Mouse (Mus musculus) megakaryocyte, embryonic 14.5 days (primary cell): ENCODE measurements around the gene Tfap2a.

Experiments
- FLI1 ChIP-seq: IDR thresholded peaks from 2 replicates; pipeline ENCODE4 v1.6.1; 2012; ENCODE audit warnings: low read length, inconsistent platforms, mixed read lengths
- GATA1 ChIP-seq: IDR thresholded peaks from 3 replicates; pipeline ENCODE4 v1.6.1; 2012; ENCODE audit warnings: mixed read lengths, low read length, inconsistent platforms, borderline replicate concordance

DNA sequence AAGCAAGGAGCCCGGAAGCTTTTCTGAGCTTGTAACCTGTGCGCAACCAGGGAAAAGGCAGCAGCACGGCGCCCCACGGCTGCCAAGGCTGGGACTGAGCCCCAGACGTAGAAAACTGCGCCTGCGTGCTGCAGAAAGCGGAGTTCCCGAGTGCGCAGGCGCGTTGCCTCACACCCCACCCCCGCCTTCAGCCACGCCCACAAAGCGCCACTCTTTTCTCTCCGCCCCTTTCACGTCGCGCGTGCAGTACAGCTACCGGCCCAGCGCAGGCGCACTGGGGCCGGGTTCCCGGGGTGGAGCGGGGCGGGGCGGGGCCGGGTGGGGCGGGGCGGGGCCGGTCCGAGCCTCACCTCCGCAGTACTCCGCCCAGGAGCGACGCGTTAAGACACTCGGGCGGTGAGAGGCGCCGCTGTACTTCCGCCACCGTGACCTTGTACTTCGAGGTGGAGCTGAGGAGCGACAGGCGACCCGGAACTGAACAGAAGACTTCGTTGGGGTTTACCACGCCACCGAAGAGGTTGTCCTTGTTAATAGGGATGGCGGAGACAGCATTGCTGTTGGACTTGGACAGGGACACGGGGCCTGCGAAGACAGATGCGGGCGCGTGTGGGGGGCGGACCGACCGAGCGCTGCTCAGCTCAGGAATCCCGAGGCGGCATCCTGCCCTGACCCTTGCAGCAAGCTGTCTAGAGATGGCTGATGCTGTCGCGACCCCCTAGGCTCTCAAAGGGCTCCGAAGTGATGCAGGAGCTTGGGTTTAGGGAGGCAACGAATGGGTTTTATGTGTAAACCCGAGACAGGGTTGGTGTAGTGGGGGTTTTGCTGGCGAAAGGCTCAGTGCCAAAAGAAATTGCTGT, 15.2 kb downstream of the Tfap2a start:
- TF ChIP-seq GATA1 (no peak), FLI1 (no peak)
